Mouse (Mus musculus): ENCODE measurements at regions not wholly inside any gene's neighbourhood (a gene's known extent, or its start where the extent isn't known, plus 50 kb on each side); places are given as distances from the start of the nearest gene placed in this dataset.

GRCm38 (mm10) chr6:47367461-47367860 is 85.7 kb upstream of the Cul1 start:
- no peak for TF ChIP-seq POLR2A (IDR thresholded peaks at IDR 0.05; ENCODE audit: low read depth, low read length)
- TF ChIP-seq CTCF (IDR thresholded peaks at IDR 0.05; ENCODE audit: extremely low read depth, insufficient read length, insufficient replicate concordance, low read depth, low read length) = no peak
- 59% methylated on average over 2 of the region's 2 CpGs for WGBS
- H3K4me3 ChIP-seq (ENCODE audit: low read depth, low read length) = no peak overlapping the region
- no peaks in the 10 kb centered on the region for H3K36me3 ChIP-seq (ENCODE audit: control insufficient read depth, insufficient read depth, low read length)
- no peak overlapping the region for H3K27ac ChIP-seq (ENCODE audit: insufficient read depth, low read depth, low read length)
- no peaks in the 10 kb centered on the region for H3K27me3 ChIP-seq (ENCODE audit: control insufficient read depth, insufficient read depth, low read length)
- H3K4me1 ChIP-seq (ENCODE audit: control insufficient read depth, insufficient read depth, insufficient read length, low read length) = no peaks in the 10 kb centered on the region

DNA sequence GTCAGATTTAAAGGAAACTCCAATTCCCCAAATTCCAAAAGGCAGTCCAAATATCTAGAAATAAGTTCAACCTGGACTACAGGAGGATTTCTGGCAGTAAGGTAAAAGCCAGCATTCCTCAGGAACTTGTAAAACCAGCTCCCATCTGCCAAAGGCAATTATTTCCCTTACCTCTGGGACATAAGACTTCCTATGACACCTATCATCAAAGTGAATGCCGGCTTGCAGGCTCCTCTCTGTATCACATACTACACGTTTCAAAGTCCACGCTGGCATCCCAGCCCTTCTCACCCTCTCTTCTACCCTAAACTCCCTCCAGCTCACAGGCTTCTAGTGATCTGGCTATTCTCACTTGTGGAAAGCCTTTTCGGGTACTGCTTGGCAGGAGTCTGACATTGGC is 77.5 kb upstream of the Cul1 start:
- 37% methylated on average over 4 of the region's 4 CpGs for WGBS
- Histone ChIP-seq H3K27me3 (ENCODE audit: control insufficient read depth, insufficient read depth, low read length) (no peaks in the 10 kb centered on the region), H3K4me3 (ENCODE audit: low read depth, low read length) (no peak overlapping the region), H3K36me3 (ENCODE audit: control insufficient read depth, insufficient read depth, low read length) (no peaks in the 10 kb centered on the region), H3K27ac (ENCODE audit: insufficient read depth, low read depth, low read length) (no peak overlapping the region), H3K4me1 (ENCODE audit: control insufficient read depth, insufficient read depth, insufficient read length, low read length) (no peaks in the 10 kb centered on the region)
- TF ChIP-seq POLR2A (IDR thresholded peaks at IDR 0.05; ENCODE audit: low read depth, low read length) = no peak
- no peak for TF ChIP-seq CTCF (IDR thresholded peaks at IDR 0.05; ENCODE audit: extremely low read depth, insufficient read length, insufficient replicate concordance, low read depth, low read length)

- WGBS = 72% methylated on average over 2 of the region's 2 CpGs
Observed at GRCm38 (mm10) chr6:47381451-47381850, 71.7 kb upstream of the Cul1 start.

GRCm38 (mm10) chr6:47386550-47386949 is 66.6 kb upstream of the Cul1 start:
- TF ChIP-seq CTCF (IDR thresholded peaks at IDR 0.05; ENCODE audit: extremely low read depth, insufficient read length, insufficient replicate concordance, low read depth, low read length) = no peak
- no peak for TF ChIP-seq POLR2A (IDR thresholded peaks at IDR 0.05; ENCODE audit: low read depth, low read length)
- H3K27me3 ChIP-seq (ENCODE audit: control insufficient read depth, insufficient read depth, low read length) = no peaks in the 10 kb centered on the region
- no peaks in the 10 kb centered on the region for H3K36me3 ChIP-seq (ENCODE audit: control insufficient read depth, insufficient read depth, low read length)
- no peaks in the 10 kb centered on the region for H3K4me1 ChIP-seq (ENCODE audit: control insufficient read depth, insufficient read depth, insufficient read length, low read length)
- H3K27ac ChIP-seq (ENCODE audit: insufficient read depth, low read depth, low read length) = no peak overlapping the region
- no peak overlapping the region for H3K4me3 ChIP-seq (ENCODE audit: low read depth, low read length)

More at GRCm38 (mm10) chr6:47381451-47381850, 71.7 kb upstream of the Cul1 start:
- TF ChIP-seq POLR2A (IDR thresholded peaks at IDR 0.05; ENCODE audit: low read depth, low read length) (no peak), CTCF (IDR thresholded peaks at IDR 0.05; ENCODE audit: extremely low read depth, insufficient read length, insufficient replicate concordance, low read depth, low read length) (no peak)
- Histone ChIP-seq H3K4me3 (ENCODE audit: low read depth, low read length) (no peak overlapping the region), H3K27ac (ENCODE audit: insufficient read depth, low read depth, low read length) (no peak overlapping the region), H3K27me3 (ENCODE audit: control insufficient read depth, insufficient read depth, low read length) (no peaks in the 10 kb centered on the region), H3K36me3 (ENCODE audit: control insufficient read depth, insufficient read depth, low read length) (no peaks in the 10 kb centered on the region), H3K4me1 (ENCODE audit: control insufficient read depth, insufficient read depth, insufficient read length, low read length) (no peaks in the 10 kb centered on the region)

- Histone ChIP-seq H3K36me3 (ENCODE audit: control insufficient read depth, insufficient read depth, low read length) (no peaks in the 10 kb centered on the region), H3K27ac (ENCODE audit: insufficient read depth, low read depth, low read length) (no peak overlapping the region), H3K4me1 (ENCODE audit: control insufficient read depth, insufficient read depth, insufficient read length, low read length) (no peaks in the 10 kb centered on the region), H3K4me3 (ENCODE audit: low read depth, low read length) (no peak overlapping the region), H3K27me3 (ENCODE audit: control insufficient read depth, insufficient read depth, low read length) (no peaks in the 10 kb centered on the region)
- TF ChIP-seq CTCF (IDR thresholded peaks at IDR 0.05; ENCODE audit: extremely low read depth, insufficient read length, insufficient replicate concordance, low read depth, low read length) = no peak
- TF ChIP-seq POLR2A (IDR thresholded peaks at IDR 0.05; ENCODE audit: low read depth, low read length) = no peak
- 80% methylated on average over 4 of the region's 4 CpGs for WGBS
Observed at GRCm38 (mm10) chr6:47389908-47390307, 63.3 kb upstream of the Cul1 start.

DNA sequence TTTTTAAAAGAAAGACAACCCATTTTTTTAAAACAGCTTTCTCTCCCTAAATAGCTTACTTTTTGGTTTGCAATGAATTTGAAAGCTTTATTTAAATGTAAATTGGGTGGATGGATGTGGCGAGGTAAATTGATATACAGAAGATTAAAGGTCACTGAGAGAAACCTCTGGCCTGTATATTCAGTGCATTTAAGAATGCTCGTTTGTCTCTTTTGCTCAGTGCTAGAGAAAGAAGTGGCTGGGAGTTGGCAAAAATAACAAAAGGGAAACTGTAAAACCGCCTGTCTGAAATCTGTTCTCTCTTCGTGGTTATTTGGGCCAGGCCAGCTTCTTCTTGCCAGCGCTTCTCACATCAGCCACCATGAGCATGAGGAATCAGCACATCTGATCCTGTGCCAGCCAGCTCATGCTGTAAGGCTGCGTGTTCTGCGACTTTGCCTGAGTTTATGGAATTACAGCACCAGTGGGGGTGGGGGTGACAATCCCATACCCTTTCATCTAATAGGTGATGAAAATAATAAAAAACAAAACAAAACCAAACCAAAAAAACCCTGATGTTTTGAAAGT is 62.7 kb upstream of the Cul1 start:
- 56% methylated on average over 7 of the region's 7 CpGs for WGBS

DNA sequence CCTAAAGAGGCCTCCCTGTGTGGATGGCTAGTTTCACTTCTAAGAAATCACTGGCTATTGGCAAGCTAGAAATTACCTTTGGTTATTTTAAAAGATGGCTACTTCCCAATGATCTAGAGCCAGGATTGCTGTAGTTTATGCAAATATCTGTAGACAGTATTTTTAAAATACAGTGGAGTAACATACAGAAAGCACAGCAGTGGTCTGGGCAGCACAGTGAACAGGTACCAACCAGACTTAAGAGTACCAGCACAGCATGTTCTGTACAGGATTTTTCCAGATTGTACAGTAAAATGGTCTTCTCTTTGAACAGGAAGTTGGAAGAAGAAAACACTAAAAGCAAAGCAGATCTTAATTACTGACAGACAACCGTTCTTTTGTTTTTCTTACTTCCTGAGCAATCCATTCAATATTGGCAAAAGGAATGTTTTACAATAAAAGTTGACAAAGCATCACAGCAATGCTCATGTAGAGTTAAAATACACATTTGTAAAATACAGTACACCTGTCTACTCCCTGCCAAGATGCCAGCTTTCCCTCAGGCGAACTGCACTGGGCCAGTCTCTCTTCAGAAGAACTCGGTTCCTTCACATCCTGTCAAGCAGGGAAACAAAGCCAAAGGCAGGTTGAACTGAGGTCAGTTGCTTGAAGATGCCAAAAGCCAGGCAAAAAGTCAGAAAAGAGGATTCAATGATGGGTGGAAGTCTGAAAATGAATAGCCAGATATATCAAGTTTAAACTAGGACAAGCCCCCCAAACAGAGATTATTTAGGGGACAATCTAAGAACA is 62.0 kb upstream of the Cul1 start:
- Histone ChIP-seq H3K4me3 (ENCODE audit: low read depth, low read length) (no peak overlapping the region), H3K4me1 (ENCODE audit: control insufficient read depth, insufficient read depth, insufficient read length, low read length) (no peaks in the 10 kb centered on the region), H3K27me3 (ENCODE audit: control insufficient read depth, insufficient read depth, low read length) (no peaks in the 10 kb centered on the region), H3K36me3 (ENCODE audit: control insufficient read depth, insufficient read depth, low read length) (no peaks in the 10 kb centered on the region), H3K27ac (ENCODE audit: insufficient read depth, low read depth, low read length) (no peak overlapping the region)
- TF ChIP-seq POLR2A (IDR thresholded peaks at IDR 0.05; ENCODE audit: low read depth, low read length) (no peak), CTCF (IDR thresholded peaks at IDR 0.05; ENCODE audit: extremely low read depth, insufficient read length, insufficient replicate concordance, low read depth, low read length) (no peak)
- WGBS = 58% methylated on average over 3 of the region's 3 CpGs

More for the DNA sequence above, 62.7 kb upstream of the Cul1 start:
- H3K27ac ChIP-seq (ENCODE audit: insufficient read depth, low read depth, low read length) = no peak overlapping the region
- H3K27me3 ChIP-seq (ENCODE audit: control insufficient read depth, insufficient read depth, low read length) = no peaks in the 10 kb centered on the region
- H3K36me3 ChIP-seq (ENCODE audit: control insufficient read depth, insufficient read depth, low read length) = no peaks in the 10 kb centered on the region
- H3K4me1 ChIP-seq (ENCODE audit: control insufficient read depth, insufficient read depth, insufficient read length, low read length) = no peaks in the 10 kb centered on the region
- no peak overlapping the region for H3K4me3 ChIP-seq (ENCODE audit: low read depth, low read length)
- no peak for TF ChIP-seq CTCF (IDR thresholded peaks at IDR 0.05; ENCODE audit: extremely low read depth, insufficient read length, insufficient replicate concordance, low read depth, low read length)
- TF ChIP-seq POLR2A (IDR thresholded peaks at IDR 0.05; ENCODE audit: low read depth, low read length) = no peak

Measured in small intestine, adult 2 months (tissue).